Mouse (Mus musculus): ENCODE data around the gene Kmt2c. TPM values are rescaled to one million over a fixed set of nuclear protein-coding genes. Genes with fewer than 3 reads are reported as not detected.
A peak's percentile ranks its signal among the peaks of the same experiment; 100 is the strongest.

The Kmt2c gene
- polyA plus RNA-seq (2012; fragmentation: generic; extraction: Trizol) = 2.6 TPM
- long read RNA-seq, experiment 1, partial matches to known transcripts = 1 of 2 reads
- long read RNA-seq, experiment 1, other reads (novel, unspliced or antisense) = 1 of 2 reads
- long read RNA-seq, experiment 2, partial matches to known transcripts = 9 of 12 reads
- long read RNA-seq, experiment 2, other reads (novel, unspliced or antisense) = 2 of 12 reads

GRCm38 (mm10) chr5:25498346-25498820 is at the start of gene Kmt2c:
TSS of gene Kmt2c (minus strand) at chr5:25498783.
- H3ac ChIP-seq (ENCODE audit: control insufficient read depth, insufficient read length, low read depth) = peak within 1 kb of the TSS; percentile 79
- H3K27me3 ChIP-seq (ENCODE audit: control insufficient read depth, insufficient read depth, insufficient read length) = no peaks in the 10 kb centered on the region
- no peaks in the 10 kb centered on the region for H3K36me3 ChIP-seq (ENCODE audit: control insufficient read depth, insufficient read depth)
- peaks cover 44% of the 10 kb centered on the region for H3K79me2 ChIP-seq (ENCODE audit: control insufficient read depth, insufficient read depth)
- peak within 1 kb of the TSS; percentile 71 for H3K4me3 ChIP-seq (ENCODE audit: insufficient read depth, poor library complexity, severe bottlenecking)
- no peak for TF ChIP-seq CEBPB (IDR thresholded peaks at IDR 0.05; ENCODE audit: low read depth)
- no peak for TF ChIP-seq MYOG (IDR thresholded peaks at IDR 0.05; ENCODE audit: control insufficient read depth, extremely low read depth, insufficient read length)
- no peak for TF ChIP-seq USF1 (IDR thresholded peaks at IDR 0.05; ENCODE audit: low read depth)
- no peak for TF ChIP-seq MAX (IDR thresholded peaks at IDR 0.05)
- TF ChIP-seq FOSL1 (IDR thresholded peaks at IDR 0.05; ENCODE audit: insufficient read depth, low read length, poor library complexity, severe bottlenecking) = no peak
- no peak for TF ChIP-seq CTCF (IDR thresholded peaks at IDR 0.05; ENCODE audit: control insufficient read depth, insufficient read depth, insufficient read length)
- peaks cover 28% of the 10 kb centered on the region for H3K79me3 ChIP-seq (ENCODE audit: low read depth)

GRCm38 (mm10) chr5:25546912-25547311 is 48.3 kb upstream of the Kmt2c start:
- Histone ChIP-seq H3K79me2 (ENCODE audit: control insufficient read depth, insufficient read depth) (no peaks in the 10 kb centered on the region), H3K27me3 (ENCODE audit: control insufficient read depth, insufficient read depth, insufficient read length) (no peaks in the 10 kb centered on the region), H3K4me3 (ENCODE audit: insufficient read depth, poor library complexity, severe bottlenecking) (no peak overlapping the region), H3K79me3 (ENCODE audit: low read depth) (no peaks in the 10 kb centered on the region), H3ac (ENCODE audit: control insufficient read depth, insufficient read length, low read depth) (no peak overlapping the region), H3K36me3 (ENCODE audit: control insufficient read depth, insufficient read depth) (no peaks in the 10 kb centered on the region)
- no peak for TF ChIP-seq MYOD1 (IDR thresholded peaks at IDR 0.05; ENCODE audit: control insufficient read depth, insufficient read length, low read depth)
- TF ChIP-seq FOSL1 (IDR thresholded peaks at IDR 0.05; ENCODE audit: insufficient read depth, low read length, poor library complexity, severe bottlenecking) = no peak
- TF ChIP-seq CTCF (IDR thresholded peaks at IDR 0.05; ENCODE audit: control insufficient read depth, insufficient read depth, insufficient read length) = no peak
- no peak for TF ChIP-seq MAX (IDR thresholded peaks at IDR 0.05)
- TF ChIP-seq USF1 (IDR thresholded peaks at IDR 0.05; ENCODE audit: low read depth) = no peak
- no peak for TF ChIP-seq MYOG (IDR thresholded peaks at IDR 0.05; ENCODE audit: control insufficient read depth, extremely low read depth, insufficient read length)
- TF ChIP-seq CEBPB (IDR thresholded peaks at IDR 0.05; ENCODE audit: low read depth) = no peak

GRCm38 (mm10) chr5:25544566-25544965 is 46.0 kb upstream of the Kmt2c start:
- Histone ChIP-seq H3K4me3 (ENCODE audit: insufficient read depth, poor library complexity, severe bottlenecking) (no peak overlapping the region), H3K27me3 (ENCODE audit: control insufficient read depth, insufficient read depth, insufficient read length) (no peaks in the 10 kb centered on the region), H3K36me3 (ENCODE audit: control insufficient read depth, insufficient read depth) (no peaks in the 10 kb centered on the region), H3K79me3 (ENCODE audit: low read depth) (no peaks in the 10 kb centered on the region), H3ac (ENCODE audit: control insufficient read depth, insufficient read length, low read depth) (no peak overlapping the region), H3K79me2 (ENCODE audit: control insufficient read depth, insufficient read depth) (no peaks in the 10 kb centered on the region)
- TF ChIP-seq CTCF (IDR thresholded peaks at IDR 0.05; ENCODE audit: control insufficient read depth, insufficient read depth, insufficient read length) (no peak), MYOD1 (IDR thresholded peaks at IDR 0.05; ENCODE audit: control insufficient read depth, insufficient read length, low read depth) (no peak), FOSL1 (IDR thresholded peaks at IDR 0.05; ENCODE audit: insufficient read depth, low read length, poor library complexity, severe bottlenecking) (no peak), MYOG (IDR thresholded peaks at IDR 0.05; ENCODE audit: control insufficient read depth, extremely low read depth, insufficient read length) (no peak), MAX (IDR thresholded peaks at IDR 0.05) (no peak), USF1 (IDR thresholded peaks at IDR 0.05; ENCODE audit: low read depth) (no peak), CEBPB (IDR thresholded peaks at IDR 0.05; ENCODE audit: low read depth) (no peak)

- Histone ChIP-seq H3K4me3 (ENCODE audit: insufficient read depth, poor library complexity, severe bottlenecking) (no peak overlapping the region), H3K36me3 (ENCODE audit: control insufficient read depth, insufficient read depth) (no peaks in the 10 kb centered on the region), H3K79me3 (ENCODE audit: low read depth) (no peaks in the 10 kb centered on the region), H3ac (ENCODE audit: control insufficient read depth, insufficient read length, low read depth) (no peak overlapping the region), H3K27me3 (ENCODE audit: control insufficient read depth, insufficient read depth, insufficient read length) (no peaks in the 10 kb centered on the region), H3K79me2 (ENCODE audit: control insufficient read depth, insufficient read depth) (no peaks in the 10 kb centered on the region)
- TF ChIP-seq MAX (IDR thresholded peaks at IDR 0.05) = no peak
- TF ChIP-seq CEBPB (IDR thresholded peaks at IDR 0.05; ENCODE audit: low read depth) = no peak
- TF ChIP-seq MYOG (IDR thresholded peaks at IDR 0.05; ENCODE audit: control insufficient read depth, extremely low read depth, insufficient read length) = no peak
- no peak for TF ChIP-seq FOSL1 (IDR thresholded peaks at IDR 0.05; ENCODE audit: insufficient read depth, low read length, poor library complexity, severe bottlenecking)
- no peak for TF ChIP-seq USF1 (IDR thresholded peaks at IDR 0.05; ENCODE audit: low read depth)
- TF ChIP-seq MYOD1 (IDR thresholded peaks at IDR 0.05; ENCODE audit: control insufficient read depth, insufficient read length, low read depth) = no peak
- TF ChIP-seq CTCF (IDR thresholded peaks at IDR 0.05; ENCODE audit: control insufficient read depth, insufficient read depth, insufficient read length) = no peak
Measured at GRCm38 (mm10) chr5:25544061-25544460, 45.5 kb upstream of the Kmt2c start.

GRCm38 (mm10) chr5:25541661-25542060 is 43.1 kb upstream of the Kmt2c start:
- Histone ChIP-seq H3K27me3 (ENCODE audit: control insufficient read depth, insufficient read depth, insufficient read length) (no peaks in the 10 kb centered on the region), H3K79me3 (ENCODE audit: low read depth) (no peaks in the 10 kb centered on the region), H3K36me3 (ENCODE audit: control insufficient read depth, insufficient read depth) (no peaks in the 10 kb centered on the region), H3ac (ENCODE audit: control insufficient read depth, insufficient read length, low read depth) (no peak overlapping the region), H3K4me3 (ENCODE audit: insufficient read depth, poor library complexity, severe bottlenecking) (no peak overlapping the region), H3K79me2 (ENCODE audit: control insufficient read depth, insufficient read depth) (no peaks in the 10 kb centered on the region)
- no peak for TF ChIP-seq MAX (IDR thresholded peaks at IDR 0.05)
- no peak for TF ChIP-seq USF1 (IDR thresholded peaks at IDR 0.05; ENCODE audit: low read depth)
- no peak for TF ChIP-seq MYOG (IDR thresholded peaks at IDR 0.05; ENCODE audit: control insufficient read depth, extremely low read depth, insufficient read length)
- TF ChIP-seq FOSL1 (IDR thresholded peaks at IDR 0.05; ENCODE audit: insufficient read depth, low read length, poor library complexity, severe bottlenecking) = no peak
- TF ChIP-seq MYOD1 (IDR thresholded peaks at IDR 0.05; ENCODE audit: control insufficient read depth, insufficient read length, low read depth) = no peak
- no peak for TF ChIP-seq CTCF (IDR thresholded peaks at IDR 0.05; ENCODE audit: control insufficient read depth, insufficient read depth, insufficient read length)
- TF ChIP-seq CEBPB (IDR thresholded peaks at IDR 0.05; ENCODE audit: low read depth) = no peak

Measured in C2C12 (cell line).